Mouse (Mus musculus) hindbrain, embryonic 15.5 days (tissue): ENCODE measurements around the gene Tns1. TPM values are rescaled to one million over a fixed set of nuclear protein-coding genes. Genes with fewer than 3 reads are reported as not detected.

Experiments
- ATAC-seq: fragments of 200-750 bp; cut with Nextera tagmentation; 2 replicates; pipeline ENCODE4 v1.8.0; 2017; ENCODE audit warnings: low read depth, moderate number of reproducible peaks, moderate TSS enrichment; ENCODE audit not compliant: low FRiP score
- H3K27ac ChIP-seq: fragments of 300-500 bp; sonication (generic); replicated peaks from 2 replicates; pipeline ENCODE4 v1.5.1; 2015; ENCODE audit warnings: mild to moderate bottlenecking, inconsistent platforms
- H3K27me3 ChIP-seq: fragments of 300-500 bp; sonication (generic); 2 replicates; pipeline ENCODE4 v1.6.1; 2015; ENCODE audit warnings: control low read depth, inconsistent platforms
- H3K36me3 ChIP-seq: fragments of 300-500 bp; sonication (generic); 2 replicates; pipeline ENCODE4 v1.6.1; 2015; ENCODE audit warnings: control low read depth, inconsistent platforms
- H3K4me1 ChIP-seq: fragments of 300-500 bp; sonication (generic); replicated peaks from 2 replicates; pipeline ENCODE4 v1.6.1; 2015; ENCODE audit warnings: control low read depth, inconsistent platforms
- H3K4me2 ChIP-seq: fragments of 300-500 bp; sonication (generic); 2 replicates; pipeline ENCODE4 v1.6.1; 2015; ENCODE audit warnings: moderate library complexity, mild to moderate bottlenecking, inconsistent platforms
- H3K4me3 ChIP-seq: fragments of 300-500 bp; sonication (generic); 2 replicates; pipeline ENCODE4 v1.5.1; 2015; ENCODE audit warnings: mild to moderate bottlenecking, inconsistent platforms
- H3K9ac ChIP-seq: fragments of 300-500 bp; sonication (generic); 2 replicates; pipeline ENCODE4 v1.6.1; 2015; ENCODE audit warnings: inconsistent platforms
- H3K9me3 ChIP-seq: fragments of 300-500 bp; sonication (generic); 2 replicates; pipeline ENCODE4 v1.6.1; 2016; ENCODE audit warnings: control low read depth, inconsistent platforms
- WGBS: fragments of 180-500 bp; shearing (Covaris S2); methylation state at CpG from one replicate; pipeline ENCODE4 v1.1.7; 2015; 5-methylcytosine and 5-hydroxymethylcytosine counted together
- polyA plus RNA-seq: library from polyadenylated mRNA; unstranded; fragments of >200 nt; fragmentation: Nextera tagmentation; extraction: Ambion mirVana; gene quantifications from 2 replicates; pipeline ENCODE4 v1.2.1, GENCODE M21; 2015

Gene Tns1
- polyA plus RNA-seq, 1 experiment from 2014 or later, result 13.5 TPM

DNA sequence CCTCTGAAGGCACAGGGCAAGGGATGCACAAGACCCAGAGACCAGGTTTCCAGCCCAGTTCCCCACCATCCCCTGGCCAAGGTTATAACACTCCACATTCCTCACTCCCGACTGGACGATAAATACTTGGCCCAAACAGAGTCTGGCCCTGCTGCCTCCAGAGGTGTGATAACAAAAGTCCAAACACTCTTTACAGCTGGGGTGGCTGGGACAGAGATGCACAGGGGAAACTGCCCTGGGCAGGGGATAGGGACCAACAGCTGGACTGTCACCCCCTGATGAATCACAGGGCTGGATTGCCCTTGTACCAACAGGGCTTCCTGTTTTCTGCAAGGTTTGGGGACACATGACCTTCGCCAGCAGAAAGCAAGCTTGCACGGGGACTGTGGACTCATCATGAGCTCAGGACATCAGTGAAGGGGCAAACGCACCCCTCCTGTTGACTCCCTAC lies 125.3 kb downstream of the Tns1 start:
- no peak overlapping the region for H3K4me3 ChIP-seq
- H3K27me3 ChIP-seq, result no peaks in the 10 kb centered on the region
- no peak for ATAC-seq
- H3K9me3 ChIP-seq, result no peaks in the 10 kb centered on the region
- no peak overlapping the region for H3K4me2 ChIP-seq
- no peak overlapping the region for H3K27ac ChIP-seq
- 78% methylated on average over 5 of the region's 5 CpGs for WGBS
- H3K36me3 ChIP-seq, result no peaks in the 10 kb centered on the region
- no peak overlapping the region for H3K9ac ChIP-seq
- H3K4me1 ChIP-seq, result peaks cover 13% of the 10 kb centered on the region; the same call in 1 of the 2 replicates

DNA sequence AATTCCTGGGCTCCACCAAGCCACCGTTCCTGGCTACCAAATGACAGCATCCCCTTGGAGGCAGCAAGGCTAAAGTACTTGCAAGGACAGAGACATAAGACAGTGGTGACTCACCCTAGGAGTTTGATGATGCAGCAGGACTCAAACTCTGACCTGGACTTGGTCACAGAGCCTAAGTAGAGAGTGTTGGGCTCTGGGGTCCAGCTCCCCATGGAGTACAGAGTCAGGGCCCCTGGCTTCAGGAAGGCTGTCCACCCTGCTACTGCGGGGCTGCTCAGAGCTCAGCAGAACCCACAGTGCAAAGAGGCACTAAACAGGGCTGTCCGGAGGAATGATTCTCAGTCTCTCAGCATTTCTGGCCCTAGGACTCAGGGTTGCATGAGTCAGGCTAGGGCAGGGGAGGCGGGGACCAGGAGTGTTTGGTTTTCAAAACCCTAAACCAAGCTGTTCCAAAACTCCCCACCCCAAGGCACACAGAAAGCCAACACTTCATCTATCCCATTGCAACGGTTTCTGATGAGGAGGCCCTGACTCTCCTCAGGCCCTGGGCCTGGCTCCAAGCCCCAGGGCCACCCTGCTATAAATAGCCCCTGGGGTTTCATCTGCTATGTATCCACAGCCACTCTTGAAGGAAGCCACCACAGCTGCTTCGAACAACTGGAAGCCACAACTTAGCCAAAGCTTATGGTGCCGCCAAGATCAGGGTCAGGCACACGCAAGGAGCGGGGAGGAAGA lies 126.0 kb downstream of the Tns1 start:
- H3K27ac ChIP-seq, result no peak overlapping the region
- H3K36me3 ChIP-seq, result no peaks in the 10 kb centered on the region
- WGBS, result 74% methylated on average over 9 of the region's 9 CpGs
- H3K27me3 ChIP-seq, result no peaks in the 10 kb centered on the region
- H3K9ac ChIP-seq, result no peak overlapping the region
- peaks cover 13% of the 10 kb centered on the region; the same call in 1 of the 2 replicates for H3K4me1 ChIP-seq
- ATAC-seq, result no peak
- no peak overlapping the region for H3K4me3 ChIP-seq
- H3K9me3 ChIP-seq, result no peaks in the 10 kb centered on the region
- no peak overlapping the region for H3K4me2 ChIP-seq

DNA sequence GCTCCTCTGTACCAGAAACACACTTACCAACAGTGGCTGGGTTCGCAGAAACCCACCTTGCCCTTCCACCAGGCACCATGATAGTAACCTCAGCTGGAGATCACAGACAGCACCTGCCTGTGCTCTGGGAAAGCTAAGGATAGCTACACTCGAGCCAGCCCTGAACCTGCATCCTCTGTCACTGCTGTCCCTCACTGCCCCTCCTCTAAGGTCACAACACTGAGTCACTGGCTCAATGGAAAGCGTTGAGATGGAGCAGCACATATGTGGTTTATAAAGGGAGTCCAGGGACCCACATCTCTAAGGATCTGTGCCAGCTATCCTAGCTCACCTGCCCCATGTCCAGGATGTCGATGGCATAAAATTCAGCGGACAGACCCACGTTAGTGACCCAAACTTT lies 126.9 kb downstream of the Tns1 start:
- no peaks in the 10 kb centered on the region for H3K36me3 ChIP-seq
- no peak overlapping the region for H3K9ac ChIP-seq
- no peak for ATAC-seq
- 87% methylated on average over 6 of the region's 6 CpGs for WGBS
- H3K4me3 ChIP-seq, result no peak overlapping the region
- no peaks in the 10 kb centered on the region for H3K9me3 ChIP-seq
- H3K4me1 ChIP-seq, result peaks cover 13% of the 10 kb centered on the region; the same call in 1 of the 2 replicates
- no peak overlapping the region for H3K4me2 ChIP-seq
- no peak overlapping the region for H3K27ac ChIP-seq
- no peaks in the 10 kb centered on the region for H3K27me3 ChIP-seq

DNA sequence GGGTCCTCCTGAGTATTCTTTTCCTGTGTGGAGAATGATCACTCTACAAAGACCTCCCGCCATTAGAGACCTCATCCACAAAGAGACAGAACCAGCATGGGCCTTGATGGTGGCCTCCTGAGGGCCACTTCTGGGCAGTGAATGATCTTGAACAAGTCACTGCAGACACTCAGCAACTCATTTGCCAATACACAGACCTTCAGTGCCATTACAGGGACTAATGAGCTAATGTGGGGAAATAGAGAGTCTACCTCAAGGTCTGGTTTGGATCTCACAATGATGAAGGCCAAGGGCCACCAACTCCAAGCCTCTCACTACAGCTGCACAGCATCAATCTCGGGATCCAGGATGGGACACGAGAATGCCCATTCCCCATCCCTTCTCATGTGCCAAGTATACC lies 127.6 kb downstream of the Tns1 start:
- no peak overlapping the region for H3K4me2 ChIP-seq
- H3K27me3 ChIP-seq, result no peaks in the 10 kb centered on the region
- H3K9me3 ChIP-seq, result no peaks in the 10 kb centered on the region
- peaks cover 13% of the 10 kb centered on the region; the same call in 1 of the 2 replicates for H3K4me1 ChIP-seq
- no peaks in the 10 kb centered on the region for H3K36me3 ChIP-seq
- H3K4me3 ChIP-seq, result no peak overlapping the region
- no peak overlapping the region for H3K27ac ChIP-seq
- H3K9ac ChIP-seq, result no peak overlapping the region
- WGBS, result 91% methylated on average over 3 of the region's 3 CpGs
- ATAC-seq, result no peak

DNA sequence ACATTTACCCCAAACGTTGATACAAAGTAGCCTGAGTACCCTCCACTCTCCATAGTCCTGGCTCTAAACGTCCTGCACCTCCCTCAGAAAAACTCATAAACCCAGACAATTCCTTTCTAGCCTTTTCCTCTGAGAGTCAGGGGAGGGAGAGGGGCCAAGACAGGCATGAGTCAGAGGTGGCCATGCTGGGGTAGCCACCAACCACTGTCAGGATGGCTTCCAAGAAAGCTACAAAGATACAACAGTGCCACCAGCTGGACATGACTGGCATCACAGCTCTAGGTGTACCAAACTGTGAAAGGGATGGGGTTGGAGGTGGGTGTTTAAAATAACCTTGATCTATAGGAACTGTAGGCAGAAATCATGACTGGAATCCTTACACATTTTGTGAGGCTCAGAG lies 128.0 kb downstream of the Tns1 start:
- ATAC-seq, result no peak
- Histone ChIP-seq H3K4me2 (no peak overlapping the region), H3K27ac (no peak overlapping the region), H3K27me3 (no peaks in the 10 kb centered on the region), H3K9me3 (no peaks in the 10 kb centered on the region), H3K4me3 (no peak overlapping the region), H3K4me1 (peaks cover 13% of the 10 kb centered on the region; the same call in 1 of the 2 replicates), H3K9ac (no peak overlapping the region), H3K36me3 (no peaks in the 10 kb centered on the region)
- 44% methylated on average over 2 of the region's 2 CpGs for WGBS

GRCm38 (mm10) chr1:73995063-73995810 lies 129.0 kb downstream of the Tns1 start:
- H3K4me1 ChIP-seq, result peaks cover 11% of the 10 kb centered on the region; the same call in 1 of the 2 replicates
- H3K4me2 ChIP-seq, result no peak overlapping the region
- H3K36me3 ChIP-seq, result no peaks in the 10 kb centered on the region
- 93% methylated on average over 13 of the region's 13 CpGs for WGBS
- H3K9ac ChIP-seq, result no peak overlapping the region
- no peak overlapping the region for H3K27ac ChIP-seq
- no peaks in the 10 kb centered on the region for H3K9me3 ChIP-seq
- no peak for ATAC-seq
- H3K27me3 ChIP-seq, result no peaks in the 10 kb centered on the region
- H3K4me3 ChIP-seq, result no peak overlapping the region

GRCm38 (mm10) chr1:73993901-73994426 lies 130.3 kb downstream of the Tns1 start:
- WGBS, result 60% methylated on average over 7 of the region's 7 CpGs
- Histone ChIP-seq H3K36me3 (no peaks in the 10 kb centered on the region), H3K4me3 (no peak overlapping the region), H3K4me1 (peaks cover 8% of the 10 kb centered on the region; the same call in 1 of the 2 replicates), H3K27me3 (no peaks in the 10 kb centered on the region), H3K9me3 (no peaks in the 10 kb centered on the region), H3K4me2 (no peak overlapping the region), H3K27ac (no peak overlapping the region), H3K9ac (no peak overlapping the region)
- ATAC-seq, result no peak

GRCm38 (mm10) chr1:73993279-73993678 lies 131.0 kb downstream of the Tns1 start:
- Histone ChIP-seq H3K27ac (no peak overlapping the region), H3K9ac (no peak overlapping the region), H3K4me1 (0 out of 2 replicates have a peak, but pooled peaks cover 2% of the 10 kb centered on the region), H3K36me3 (no peaks in the 10 kb centered on the region), H3K27me3 (no peaks in the 10 kb centered on the region), H3K4me3 (no peak overlapping the region), H3K9me3 (no peaks in the 10 kb centered on the region), H3K4me2 (no peak overlapping the region)
- 82% methylated on average over 7 of the region's 7 CpGs for WGBS
- ATAC-seq, result no peak

GRCm38 (mm10) chr1:73992201-73992938 lies 131.9 kb downstream of the Tns1 start:
- H3K4me2 ChIP-seq, result no peak overlapping the region
- no peak overlapping the region for H3K4me3 ChIP-seq
- no peaks in the 10 kb centered on the region for H3K9me3 ChIP-seq
- no peaks in the 10 kb centered on the region for H3K27me3 ChIP-seq
- 66% methylated on average over 5 of the region's 5 CpGs for WGBS
- no peak for ATAC-seq
- no peak overlapping the region for H3K27ac ChIP-seq
- no peak overlapping the region for H3K9ac ChIP-seq
- H3K4me1 ChIP-seq, result no peaks in the 10 kb centered on the region
- no peaks in the 10 kb centered on the region for H3K36me3 ChIP-seq

GRCm38 (mm10) chr1:73991226-73991625 lies 133.0 kb downstream of the Tns1 start:
- Histone ChIP-seq H3K36me3 (no peaks in the 10 kb centered on the region), H3K9ac (no peak overlapping the region), H3K4me2 (no peak overlapping the region), H3K4me1 (no peaks in the 10 kb centered on the region), H3K9me3 (no peaks in the 10 kb centered on the region), H3K27ac (no peak overlapping the region), H3K4me3 (no peak overlapping the region), H3K27me3 (no peaks in the 10 kb centered on the region)
- WGBS, result 74% methylated on average over 7 of the region's 7 CpGs
- no peak for ATAC-seq

- no peaks in the 10 kb centered on the region for H3K9me3 ChIP-seq
- no peak for ATAC-seq
- no peak overlapping the region for H3K4me3 ChIP-seq
- no peak overlapping the region for H3K9ac ChIP-seq
- H3K27ac ChIP-seq, result no peak overlapping the region
- WGBS, result 90% methylated on average over 3 of the region's 3 CpGs
- H3K4me1 ChIP-seq, result no peaks in the 10 kb centered on the region
- no peaks in the 10 kb centered on the region for H3K36me3 ChIP-seq
- H3K4me2 ChIP-seq, result no peak overlapping the region
- H3K27me3 ChIP-seq, result no peaks in the 10 kb centered on the region
Observed at GRCm38 (mm10) chr1:73990024-73990423, 134.2 kb downstream of the Tns1 start.
